8 mouse cellular contexts compared by ENCODE assay signal in the genomic region with DNA sequence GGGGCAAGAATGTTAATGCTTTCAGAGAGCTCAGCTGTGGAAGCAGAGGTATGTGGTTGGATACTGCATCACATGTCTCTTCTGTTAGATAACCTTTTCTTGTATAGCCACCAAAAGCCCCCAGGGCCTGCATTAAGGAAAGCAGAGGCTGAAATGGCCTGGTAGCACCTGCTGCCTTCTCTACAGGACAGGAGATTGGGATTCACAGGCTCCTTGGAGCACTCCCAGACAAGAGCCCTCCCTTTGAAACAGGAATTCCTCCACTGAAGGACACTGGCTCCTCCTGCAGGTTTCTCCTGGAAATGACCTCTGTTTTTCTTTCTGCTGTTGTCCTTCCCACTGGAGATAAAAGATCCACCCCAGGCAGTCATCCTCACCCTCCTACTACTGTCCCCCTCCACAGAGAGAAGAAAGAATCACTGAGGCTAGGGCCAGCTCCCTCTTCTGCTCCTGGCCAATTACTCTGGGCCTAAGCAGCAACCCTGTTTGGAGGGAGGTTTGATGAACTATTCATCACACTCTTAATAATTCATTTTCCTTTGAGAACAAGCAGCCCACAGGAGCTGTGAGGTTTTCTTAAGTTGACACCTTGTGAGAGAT.
DNase-seq lines count a peak whose midpoint lies in the region; ATAC-seq and TF ChIP-seq lines count a peak whose summit lies in the region.

No protein-coding gene starts in this region.

- H3K36me3 ChIP-seq in heart, adult 2 months (ENCODE audit: control insufficient read depth, insufficient read depth, low read length) = no peaks in the 10 kb centered on the region
- H3K36me3 ChIP-seq in heart, embryonic 11.5 days (ENCODE audit: control insufficient read depth, insufficient read depth, low read length) = no peaks in the 10 kb centered on the region
- no peaks in the 10 kb centered on the region for H3K36me3 ChIP-seq in hindbrain, embryonic 12.5 days
- H3K36me3 ChIP-seq in limb, embryonic 14.5 days (ENCODE audit: control insufficient read depth, insufficient read depth, low read length) = no peaks in the 10 kb centered on the region
- H3K36me3 ChIP-seq in small intestine, adult 2 months (ENCODE audit: control insufficient read depth, insufficient read depth, low read length) = no peaks in the 10 kb centered on the region

- no peaks in the 10 kb centered on the region for H3K79me2 ChIP-seq in heart, adult 2 months (replicated peaks; ENCODE audit: control insufficient read depth, insufficient read depth, low read length)

- no peak for TF ChIP-seq POLR2A in heart, adult 2 months (IDR thresholded peaks at IDR 0.05; ENCODE audit: insufficient read depth, low read depth, low read length)
- no peak for TF ChIP-seq POLR2A in limb, embryonic 14.5 days (IDR thresholded peaks at IDR 0.05; ENCODE audit: borderline replicate concordance, extremely low read depth, insufficient read depth, insufficient read length)
- no peak for TF ChIP-seq POLR2A in small intestine, adult 2 months (IDR thresholded peaks at IDR 0.05; ENCODE audit: low read depth, low read length)

- TF ChIP-seq EP300 in heart, adult 2 months (IDR thresholded peaks at IDR 0.05; ENCODE audit: insufficient read depth, low read depth, low read length) = no peak

- H3K27ac ChIP-seq in heart, adult 2 months = no peak overlapping the region
- H3K27ac ChIP-seq in heart, embryonic 11.5 days (ENCODE audit: low read depth, low read length) = no peak overlapping the region
- no peak overlapping the region for H3K27ac ChIP-seq in hindbrain, embryonic 12.5 days
- H3K27ac ChIP-seq in limb, embryonic 14.5 days (replicated peaks; ENCODE audit: low read depth, low read length) = no peak overlapping the region
- no peak overlapping the region for H3K27ac ChIP-seq in small intestine, adult 2 months (ENCODE audit: insufficient read depth, low read depth, low read length)

- H3K27me3 ChIP-seq in heart, adult 2 months (ENCODE audit: control insufficient read depth, insufficient read depth, low read length) = no peaks in the 10 kb centered on the region
- H3K27me3 ChIP-seq in heart, embryonic 11.5 days (ENCODE audit: control insufficient read depth, insufficient read depth, low read length) = no peaks in the 10 kb centered on the region
- H3K27me3 ChIP-seq in hindbrain, embryonic 12.5 days = no peaks in the 10 kb centered on the region
- no peaks in the 10 kb centered on the region for H3K27me3 ChIP-seq in limb, embryonic 14.5 days (ENCODE audit: control insufficient read depth, insufficient read depth, low read length)
- H3K27me3 ChIP-seq in small intestine, adult 2 months (ENCODE audit: control insufficient read depth, insufficient read depth, low read length) = no peaks in the 10 kb centered on the region

- no peak overlapping the region for H3K4me2 ChIP-seq in heart, embryonic 11.5 days
- H3K4me2 ChIP-seq in hindbrain, embryonic 12.5 days (replicated peaks) = no peak overlapping the region
- no peak overlapping the region for H3K4me2 ChIP-seq in limb, embryonic 14.5 days (replicated peaks; ENCODE audit: low read depth, low read length, severe bottlenecking)

- no peak for ATAC-seq in heart, embryonic 11.5 days (replicated peaks; ENCODE audit: insufficient number of reproducible peaks, low FRiP score, low TSS enrichment)
- peak; percentile 82 for ATAC-seq in hindbrain, embryonic 12.5 days (ENCODE audit: low FRiP score)
- ATAC-seq in limb, embryonic 14.5 days (ENCODE audit: low FRiP score, low read depth) = no peak

- no peak overlapping the region for H3K9ac ChIP-seq in heart, adult 2 months (ENCODE audit: low read depth, low read length)
- H3K9ac ChIP-seq in heart, embryonic 11.5 days (ENCODE audit: low read depth, low read length) = no peak overlapping the region
- H3K9ac ChIP-seq in hindbrain, embryonic 12.5 days = no peak overlapping the region
- H3K9ac ChIP-seq in limb, embryonic 14.5 days (ENCODE audit: low read depth, low read length, severe bottlenecking) = no peak overlapping the region

- H3K4me3 ChIP-seq in heart, adult 2 months = no peak overlapping the region
- no peak overlapping the region for H3K4me3 ChIP-seq in heart, embryonic 11.5 days (ENCODE audit: low read depth, low read length)
- H3K4me3 ChIP-seq in hindbrain, embryonic 12.5 days = no peak overlapping the region
- H3K4me3 ChIP-seq in limb, embryonic 14.5 days (replicated peaks; ENCODE audit: low read length) = no peak overlapping the region
- no peak overlapping the region for H3K4me3 ChIP-seq in small intestine, adult 2 months (ENCODE audit: low read depth, low read length)

- TF ChIP-seq CTCF in heart, adult 2 months (IDR thresholded peaks at IDR 0.05) = peak; percentile 44
- peak; percentile 31; the same call in 1 of the 2 replicates for TF ChIP-seq CTCF in small intestine, adult 2 months (IDR thresholded peaks at IDR 0.05; ENCODE audit: extremely low read depth, insufficient read length, insufficient replicate concordance, low read depth, low read length)

- H3K9me3 ChIP-seq in heart, embryonic 11.5 days (replicated peaks; ENCODE audit: control insufficient read depth, low read length) = no peaks in the 10 kb centered on the region
- no peaks in the 10 kb centered on the region for H3K9me3 ChIP-seq in hindbrain, embryonic 12.5 days (replicated peaks)
- H3K9me3 ChIP-seq in limb, embryonic 14.5 days (ENCODE audit: control insufficient read depth, low read length) = no peaks in the 10 kb centered on the region

- no peaks in the 10 kb centered on the region for H3K4me1 ChIP-seq in heart, adult 2 months (ENCODE audit: control insufficient read depth, insufficient read depth, low read length)
- H3K4me1 ChIP-seq in heart, embryonic 11.5 days (ENCODE audit: control insufficient read depth, insufficient read depth, low read length) = no peaks in the 10 kb centered on the region
- no peaks in the 10 kb centered on the region for H3K4me1 ChIP-seq in hindbrain, embryonic 12.5 days
- H3K4me1 ChIP-seq in limb, embryonic 14.5 days (ENCODE audit: control insufficient read depth, insufficient read depth, low read length) = no peaks in the 10 kb centered on the region
- H3K4me1 ChIP-seq in small intestine, adult 2 months (ENCODE audit: control insufficient read depth, insufficient read depth, insufficient read length, low read length) = no peaks in the 10 kb centered on the region

- no peak for DNase-seq in heart, adult 2 months
- peak; percentile 4 for DNase-seq in urinary bladder, postnatal 14 days (ENCODE audit: low spot score)
- no peak for DNase-seq in urinary bladder, adult 2 months (ENCODE audit: low spot score)
- DNase-seq in limb, embryonic 14.5 days (ENCODE audit: low spot score) = peak; percentile 12
- DNase-seq in thymus, postnatal 36 days = no peak

- intact Hi-C loops in heart, adult 2 months (cut with DNase I) = no loop called here

Comparison
In these comparisons a context has a peak if more than half of its experiments do, and no peak if none do; other contexts are left out.
1. DNase-seq: peak in urinary bladder, postnatal 14 days (single experiment) and limb, embryonic 14.5 days (single experiment); none in heart, adult 2 months (0 of 2), urinary bladder, adult 2 months (single experiment) and thymus, postnatal 36 days (0 of 2).